Mouse (Mus musculus) myocyte (in vitro differentiated cells): ENCODE results near the gene Tcte1.

Experiments used
- CEBPB ChIP-seq: IDR thresholded peaks from 2 replicates; pipeline ENCODE4 v1.6.1; 2011; ENCODE audit warnings: mild to moderate bottlenecking, moderate library complexity; ENCODE audit not compliant: poor library complexity, insufficient read depth, severe bottlenecking
- MAX ChIP-seq: IDR thresholded peaks from one replicate; pipeline ENCODE4 v1.6.1; 2011; ENCODE audit warnings: low read depth, mild to moderate bottlenecking, control low read depth
- MYOG ChIP-seq, 3 experiments: IDR thresholded peaks; one replicate each; pipeline ENCODE4 v1.6.1; 2011; ENCODE audit warnings: control low read depth in 2 of 3, low read depth in 2 of 3, mild to moderate bottlenecking in 2 of 3; ENCODE audit not compliant: insufficient read length in 2 of 3, control insufficient read depth in 1 of 3, insufficient read depth in 1 of 3
- POLR2A ChIP-seq: IDR thresholded peaks from one replicate; pipeline ENCODE4 v1.6.1; 2011; ENCODE audit warnings: low read depth, mild to moderate bottlenecking, control low read depth, moderate library complexity; ENCODE audit not compliant: insufficient read length
- SRF ChIP-seq: IDR thresholded peaks from one replicate; pipeline ENCODE4 v1.6.1; 2011; ENCODE audit warnings: low read depth; ENCODE audit not compliant: control insufficient read depth, insufficient read length
- TCF12 ChIP-seq: IDR thresholded peaks from one replicate; pipeline ENCODE4 v1.6.1; 2011; ENCODE audit warnings: mild to moderate bottlenecking, control low read depth; ENCODE audit not compliant: poor library complexity, insufficient read depth, severe bottlenecking
- USF1 ChIP-seq: IDR thresholded peaks from one replicate; pipeline ENCODE4 v1.6.1; 2011; ENCODE audit warnings: low read depth, mild to moderate bottlenecking, control low read depth, moderate library complexity

DNA sequence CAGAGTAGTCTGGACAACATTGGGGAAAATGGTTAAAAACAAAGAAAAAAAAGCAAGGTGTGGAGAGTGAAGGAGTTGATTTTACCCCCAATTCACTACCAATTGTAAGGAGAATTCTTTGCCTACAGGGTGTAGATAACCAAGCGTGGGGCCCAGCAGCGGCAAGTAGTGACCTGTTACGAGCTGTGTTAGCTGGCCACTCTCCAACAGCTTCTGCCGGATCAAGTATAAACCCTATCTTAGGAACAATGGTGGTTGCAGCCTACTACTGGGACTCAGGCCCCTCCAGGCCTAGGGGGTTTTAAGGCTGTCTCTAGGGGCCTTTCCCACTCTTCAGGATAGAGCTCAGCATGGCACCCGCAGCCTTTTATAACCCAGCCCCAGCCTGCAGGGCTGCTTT lies 55.0 kb downstream of the Tcte1 start:
- TF ChIP-seq POLR2A, result no peak
- no peak for TF ChIP-seq MAX
- no peak for TF ChIP-seq USF1
- TF ChIP-seq CEBPB, result no peak
- TF ChIP-seq TCF12, result no peak
- TF ChIP-seq MYOG (IDR thresholded peaks at IDR 0.05; ENCODE audit: control insufficient read depth in 1 of 3, insufficient read depth in 1 of 3, insufficient read length in 2 of 3, low read depth in 2 of 3), result no peak
- no peak for TF ChIP-seq SRF
